Mouse (Mus musculus) hindbrain, embryonic 13.5 days (tissue): ENCODE data around the gene Rps19bp1. TPM values are rescaled to one million over a fixed set of nuclear protein-coding genes. Genes with fewer than 3 reads are reported as not detected.

Experiments used
- ATAC-seq: fragments of 200-750 bp; cut with Nextera tagmentation; 2 replicates; pipeline ENCODE4 v1.8.0; 2017; ENCODE audit warnings: moderate TSS enrichment; ENCODE audit not compliant: low FRiP score
- H3K27ac ChIP-seq: fragments of 300-500 bp; sonication (generic); 2 replicates; pipeline ENCODE4 v1.5.1; 2015; ENCODE audit warnings: inconsistent platforms, mild to moderate bottlenecking, moderate library complexity
- H3K27me3 ChIP-seq: fragments of 300-500 bp; sonication (generic); 2 replicates; pipeline ENCODE4 v1.6.1; 2015; ENCODE audit warnings: mild to moderate bottlenecking, inconsistent platforms
- H3K36me3 ChIP-seq: fragments of 300-500 bp; sonication (generic); 2 replicates; pipeline ENCODE4 v1.6.1; 2015; ENCODE audit warnings: mild to moderate bottlenecking, inconsistent platforms
- H3K4me1 ChIP-seq: fragments of 300-500 bp; sonication (generic); replicated peaks from 2 replicates; pipeline ENCODE4 v1.6.1; 2015; ENCODE audit warnings: inconsistent platforms
- H3K4me2 ChIP-seq: fragments of 300-500 bp; sonication (generic); 2 replicates; pipeline ENCODE4 v1.6.1; 2015; ENCODE audit warnings: inconsistent platforms, mild to moderate bottlenecking, moderate library complexity
- H3K4me3 ChIP-seq: fragments of 300-500 bp; sonication (generic); 2 replicates; pipeline ENCODE4 v1.5.1; 2015; ENCODE audit warnings: mild to moderate bottlenecking, inconsistent platforms
- H3K9ac ChIP-seq: fragments of 300-500 bp; sonication (generic); 2 replicates; pipeline ENCODE4 v1.6.1; 2015; ENCODE audit warnings: mild to moderate bottlenecking, inconsistent platforms
- H3K9me3 ChIP-seq: fragments of 300-500 bp; sonication (generic); 2 replicates; pipeline ENCODE4 v1.6.1; 2016; ENCODE audit warnings: inconsistent platforms
- WGBS: fragments of 180-500 bp; shearing (Covaris S2); methylation state at CpG from one replicate; pipeline ENCODE4 v1.1.7; 2015; 5-methylcytosine and 5-hydroxymethylcytosine counted together
- polyA plus RNA-seq: library from polyadenylated mRNA; unstranded; fragments of >200 nt; fragmentation: Nextera tagmentation; extraction: Ambion mirVana; gene quantifications from 2 replicates; pipeline ENCODE4 v1.2.1, GENCODE M21; 2015

Rps19bp1 gene
- polyA plus RNA-seq, 1 experiment from 2014 or later = 75.9 TPM

DNA sequence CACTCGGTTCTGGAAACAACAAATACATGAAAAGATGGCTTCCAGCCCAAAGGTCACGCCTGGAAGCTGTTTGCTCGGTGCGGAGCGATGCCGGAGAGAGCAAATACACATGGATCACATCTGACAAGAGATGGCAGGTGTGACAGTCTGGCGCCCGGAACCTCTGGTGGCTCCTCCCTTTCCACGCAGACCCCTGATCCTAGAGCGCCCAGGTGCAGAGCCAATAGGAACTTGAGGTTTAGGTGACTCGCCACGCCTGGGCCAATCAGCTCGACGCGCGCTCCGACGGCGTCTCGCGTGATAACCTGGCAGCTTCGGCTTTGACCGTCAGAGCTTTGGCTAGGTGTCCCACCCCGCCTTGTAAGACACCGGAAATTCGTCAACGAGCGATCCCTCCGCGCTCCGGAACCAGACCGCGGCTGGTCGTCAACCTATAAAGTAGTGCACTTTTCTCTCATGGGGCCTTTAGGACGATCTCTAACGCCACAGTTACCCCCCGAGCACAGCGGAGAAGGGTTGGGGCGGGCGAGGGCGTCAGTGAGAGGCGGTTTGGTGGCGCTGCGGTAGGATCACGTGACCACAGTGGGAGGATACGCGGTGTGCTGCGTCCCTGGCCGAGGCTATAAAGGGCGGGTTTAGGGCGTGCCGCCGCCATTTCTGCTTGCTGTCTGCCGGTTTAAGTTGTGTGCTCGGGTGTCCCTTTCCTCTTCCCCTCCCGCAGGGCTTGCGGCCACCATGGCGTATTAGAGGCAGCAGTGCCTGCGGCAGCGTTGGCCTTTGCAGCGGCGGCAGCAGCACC lies 9.1 kb downstream of the Rps19bp1 start, which contains the start of gene Atf4:
TSS of gene Atf4 (plus strand) at position 338 of the 799 bp plus-strand sequence.
- WGBS = under 1% methylated on average over 62 of the region's 62 CpGs
- peaks cover 61% of the 10 kb centered on the region for H3K36me3 ChIP-seq
- peak; percentile 96 for ATAC-seq

DNA sequence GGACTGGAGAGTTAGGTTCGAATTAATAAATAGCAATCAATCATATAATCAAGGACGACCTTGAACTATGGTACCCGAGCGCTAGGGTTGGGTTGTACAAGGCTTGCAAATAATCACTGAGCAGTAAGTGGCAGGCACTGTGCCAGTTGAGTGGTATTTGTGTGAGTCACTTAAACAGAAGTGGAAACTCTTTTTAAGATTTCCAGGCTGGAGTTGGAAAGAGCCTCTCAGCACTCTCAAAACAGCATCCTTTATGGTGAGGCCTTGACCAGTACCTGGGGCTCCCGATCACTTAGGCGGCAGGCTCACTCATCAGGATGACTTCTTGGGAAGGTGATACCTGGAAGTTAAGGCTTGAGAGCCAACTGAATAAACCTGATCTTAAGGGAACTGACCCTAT lies 9.9 kb downstream of the Rps19bp1 start:
- Histone ChIP-seq H3K9ac (peak overlapping the region; percentile 87), H3K36me3 (peaks cover 61% of the 10 kb centered on the region), H3K4me3 (peak overlapping the region; percentile 100), H3K27ac (peak overlapping the region; percentile 100), H3K9me3 (no peaks in the 10 kb centered on the region), H3K4me2 (peak overlapping the region; percentile 99), H3K4me1 (peaks cover 39% of the 10 kb centered on the region), H3K27me3 (no peaks in the 10 kb centered on the region)
- ATAC-seq = no peak
- 52% methylated on average over 6 of the region's 6 CpGs for WGBS

More for the DNA sequence above, 9.1 kb downstream of the Rps19bp1 start, which contains the start of gene Atf4:
- H3K9ac ChIP-seq = peak within 1 kb of the TSS; percentile 100
- H3K4me2 ChIP-seq = peak within 1 kb of the TSS; percentile 99
- no peaks in the 10 kb centered on the region for H3K9me3 ChIP-seq
- H3K4me1 ChIP-seq = peaks cover 44% of the 10 kb centered on the region
- H3K4me3 ChIP-seq = peak within 1 kb of the TSS; percentile 100
- H3K27ac ChIP-seq = peak within 1 kb of the TSS; percentile 100
- H3K27me3 ChIP-seq = no peaks in the 10 kb centered on the region

DNA sequence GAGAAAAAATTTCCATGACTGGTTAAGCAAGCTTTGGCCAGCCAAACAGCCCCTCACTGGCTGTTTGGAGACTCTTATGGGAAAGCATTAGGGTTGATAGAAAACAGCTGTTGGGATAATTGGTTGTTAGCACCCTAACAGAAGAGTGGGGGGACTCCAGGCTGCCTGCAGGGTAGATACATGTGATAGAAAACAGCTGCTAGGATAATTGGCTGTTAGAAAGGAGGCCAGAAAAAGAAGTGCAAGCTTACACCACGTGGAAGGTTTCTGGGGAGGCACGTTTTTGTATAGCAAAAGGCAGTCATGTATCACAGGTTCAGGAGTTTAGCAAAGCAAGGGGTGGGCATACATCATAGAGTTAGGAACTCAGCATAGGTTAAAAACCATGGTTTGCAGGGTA lies 10.6 kb downstream of the Rps19bp1 start:
- no peak for ATAC-seq
- peak overlapping the region; percentile 87; the same call in 1 of the 2 replicates for H3K9ac ChIP-seq
- no peaks in the 10 kb centered on the region for H3K27me3 ChIP-seq
- H3K4me3 ChIP-seq = no peak overlapping the region
- 51% methylated on average over 2 of the region's 2 CpGs for WGBS
- no peaks in the 10 kb centered on the region for H3K9me3 ChIP-seq
- peaks cover 36% of the 10 kb centered on the region for H3K4me1 ChIP-seq
- peaks cover 62% of the 10 kb centered on the region for H3K36me3 ChIP-seq
- peak overlapping the region; percentile 100 for H3K27ac ChIP-seq
- 0 out of 2 replicates have a peak overlapping the region, but pooled peaks have one; percentile 99 for H3K4me2 ChIP-seq

DNA sequence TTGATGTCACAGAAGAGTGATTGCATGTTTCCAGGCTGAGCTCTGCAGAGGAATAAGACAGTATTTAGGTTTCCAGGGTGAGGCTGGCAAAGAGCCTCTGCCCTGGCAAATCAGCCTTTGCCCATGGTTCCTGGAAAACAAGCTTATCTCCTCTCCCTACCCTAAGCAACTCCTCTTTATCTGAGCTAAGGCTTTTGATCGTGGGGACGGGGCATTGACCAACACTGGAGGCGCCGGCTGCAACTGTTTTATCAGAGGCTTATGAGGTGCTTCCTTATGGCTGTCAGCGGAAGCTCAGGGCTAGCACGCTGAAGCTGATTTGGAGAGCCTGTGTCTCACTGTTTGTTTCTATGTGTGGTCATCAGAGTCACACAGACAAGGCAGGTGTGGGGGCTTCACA lies 13.5 kb downstream of the Rps19bp1 start:
- Histone ChIP-seq H3K4me3 (no peak overlapping the region), H3K36me3 (peaks cover 66% of the 10 kb centered on the region), H3K4me1 (peaks cover 13% of the 10 kb centered on the region), H3K4me2 (no peak overlapping the region), H3K9me3 (no peaks in the 10 kb centered on the region), H3K9ac (no peak overlapping the region), H3K27ac (no peak overlapping the region), H3K27me3 (no peaks in the 10 kb centered on the region)
- WGBS = 94% methylated on average over 6 of the region's 6 CpGs
- no peak for ATAC-seq

GRCm38 (mm10) chr15:80249672-80250071 lies 14.4 kb downstream of the Rps19bp1 start:
- Histone ChIP-seq H3K36me3 (peaks cover 72% of the 10 kb centered on the region), H3K9ac (no peak overlapping the region), H3K27ac (no peak overlapping the region), H3K9me3 (no peaks in the 10 kb centered on the region), H3K27me3 (no peaks in the 10 kb centered on the region), H3K4me1 (peaks cover 13% of the 10 kb centered on the region), H3K4me2 (no peak overlapping the region), H3K4me3 (no peak overlapping the region)
- 97% methylated on average over 10 of the region's 10 CpGs for WGBS
- ATAC-seq = no peak

- Histone ChIP-seq H3K36me3 (peaks cover 80% of the 10 kb centered on the region), H3K9ac (no peak overlapping the region)
- 95% methylated on average over 1 of the region's 1 CpGs for WGBS
Observed at GRCm38 (mm10) chr15:80248596-80248995, 15.5 kb downstream of the Rps19bp1 start.

GRCm38 (mm10) chr15:80248135-80248534 lies 16.0 kb downstream of the Rps19bp1 start:
- H3K4me2 ChIP-seq = no peak overlapping the region
- no peak overlapping the region for H3K27ac ChIP-seq
- no peak for ATAC-seq
- H3K9ac ChIP-seq = no peak overlapping the region
- no peaks in the 10 kb centered on the region for H3K9me3 ChIP-seq
- H3K4me1 ChIP-seq = no peaks in the 10 kb centered on the region
- 97% methylated on average over 12 of the region's 12 CpGs for WGBS
- no peak overlapping the region for H3K4me3 ChIP-seq
- no peaks in the 10 kb centered on the region for H3K27me3 ChIP-seq
- H3K36me3 ChIP-seq = peaks cover 84% of the 10 kb centered on the region

More at GRCm38 (mm10) chr15:80248596-80248995, 15.5 kb downstream of the Rps19bp1 start:
- H3K27me3 ChIP-seq = no peaks in the 10 kb centered on the region
- H3K4me1 ChIP-seq = peaks cover 3% of the 10 kb centered on the region; the same call in 1 of the 2 replicates
- H3K27ac ChIP-seq = no peak overlapping the region
- ATAC-seq = no peak
- H3K4me3 ChIP-seq = no peak overlapping the region
- H3K9me3 ChIP-seq = no peaks in the 10 kb centered on the region
- no peak overlapping the region for H3K4me2 ChIP-seq

DNA sequence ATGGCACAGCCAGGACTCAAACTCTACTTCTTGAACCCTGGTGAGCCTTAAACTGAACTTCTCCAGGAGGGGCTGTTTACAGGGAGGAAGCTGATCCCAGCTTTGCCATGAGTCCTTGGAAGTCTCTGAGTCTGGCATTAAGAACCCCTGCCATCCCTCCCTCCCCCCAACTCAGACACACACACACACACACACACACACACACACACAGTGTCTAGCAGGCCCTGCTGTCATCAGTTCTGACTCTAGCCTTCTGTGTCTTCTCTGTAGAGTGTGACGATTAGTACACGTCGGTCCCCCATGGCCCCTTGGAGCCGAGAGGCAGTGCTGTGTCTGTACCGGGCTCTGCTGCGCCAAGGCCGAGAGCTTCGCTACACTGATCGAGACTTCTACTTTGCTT lies 28.6 kb downstream of the Rps19bp1 start, which contains the start of gene AC140267.1:
TSS of gene AC140267.1 (plus strand) at position 301 of the 400 bp plus-strand sequence.
- no peak for ATAC-seq
- H3K9me3 ChIP-seq = no peaks in the 10 kb centered on the region
- peak within 1 kb of the TSS; percentile 91 for H3K4me2 ChIP-seq
- H3K4me1 ChIP-seq = peaks cover 20% of the 10 kb centered on the region
- 96% methylated on average over 9 of the region's 9 CpGs for WGBS
- H3K4me3 ChIP-seq = peak within 1 kb of the TSS; percentile 89
- H3K36me3 ChIP-seq = peaks cover 40% of the 10 kb centered on the region
- no peak within 1 kb of the TSS for H3K27ac ChIP-seq
- H3K9ac ChIP-seq = peak within 1 kb of the TSS; percentile 92
- no peaks in the 10 kb centered on the region for H3K27me3 ChIP-seq

DNA sequence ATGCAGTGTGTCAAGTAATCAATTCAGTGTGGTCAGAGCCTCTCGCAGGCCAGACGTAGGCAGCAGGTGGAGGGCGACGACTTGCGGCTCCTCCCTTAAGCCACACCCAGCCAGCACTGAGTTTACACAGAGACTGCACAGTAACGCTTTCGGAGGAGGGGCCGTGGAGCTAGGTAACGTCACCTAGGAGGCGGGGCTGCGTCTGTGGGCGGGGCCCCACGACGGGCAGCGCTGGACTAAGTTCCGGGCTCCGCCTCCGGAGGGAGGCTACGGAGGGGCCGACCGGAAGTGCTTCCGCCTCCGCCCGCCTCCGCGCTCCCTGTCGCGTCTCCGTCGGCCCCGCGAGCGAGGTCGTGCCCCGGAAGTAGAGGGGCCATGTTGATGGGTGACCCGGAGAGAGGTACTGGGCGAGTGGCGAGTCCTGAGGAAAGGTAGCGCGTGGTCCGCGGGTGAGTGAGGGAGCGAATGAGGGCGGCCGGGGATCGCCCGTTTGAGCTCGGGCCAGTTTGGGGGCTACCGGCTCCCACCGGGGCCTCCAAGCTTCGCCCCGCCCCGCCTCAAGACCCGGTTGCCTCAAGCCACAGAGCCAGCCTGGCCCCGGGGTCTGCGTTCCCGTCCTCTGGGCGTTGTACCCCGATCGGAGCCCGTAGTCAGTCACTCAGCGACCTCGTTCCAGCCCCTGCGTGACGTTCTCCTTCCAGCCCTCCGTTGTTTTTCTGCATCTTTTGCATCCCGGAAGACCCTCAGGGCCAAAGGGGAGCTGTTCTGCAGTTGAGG lies 30.2 kb downstream of the Rps19bp1 start, which contains the start of gene Mief1:
TSS of gene Mief1 (plus strand) at position 286 of the 777 bp plus-strand sequence.
- no peaks in the 10 kb centered on the region for H3K27me3 ChIP-seq
- H3K4me1 ChIP-seq = peaks cover 20% of the 10 kb centered on the region
- peak within 1 kb of the TSS; percentile 87 for H3K27ac ChIP-seq
- under 1% methylated on average over 64 of the region's 67 CpGs for WGBS
- peak within 1 kb of the TSS; percentile 89 for H3K4me3 ChIP-seq
- H3K9ac ChIP-seq = peak within 1 kb of the TSS; percentile 92
- no peaks in the 10 kb centered on the region for H3K9me3 ChIP-seq
- H3K4me2 ChIP-seq = peak within 1 kb of the TSS; percentile 91
- peak; percentile 96 for ATAC-seq
- peaks cover 31% of the 10 kb centered on the region for H3K36me3 ChIP-seq

DNA sequence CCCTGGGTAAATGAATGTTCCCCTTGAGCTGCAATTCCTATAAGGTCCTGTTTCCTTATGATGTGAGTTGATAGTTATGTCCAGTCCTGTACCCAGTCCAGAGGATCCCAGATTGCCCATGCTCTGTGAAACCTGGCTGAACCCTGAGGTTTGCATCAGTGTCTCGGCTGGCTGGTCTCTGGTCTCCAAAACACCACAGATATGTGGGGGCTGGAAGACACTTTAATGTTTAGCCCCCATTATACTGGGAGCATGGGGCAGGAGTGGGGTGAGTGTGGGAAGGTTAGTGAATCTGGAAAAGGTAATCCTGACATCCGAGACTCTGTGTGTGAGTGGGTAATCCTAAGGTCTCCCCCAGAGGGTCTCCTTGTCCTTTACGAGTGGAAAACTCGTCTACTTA lies 31.1 kb downstream of the Rps19bp1 start:
- no peaks in the 10 kb centered on the region for H3K27me3 ChIP-seq
- no peak overlapping the region for H3K4me3 ChIP-seq
- peak overlapping the region; percentile 87 for H3K27ac ChIP-seq
- H3K9ac ChIP-seq = no peak overlapping the region
- no peaks in the 10 kb centered on the region for H3K9me3 ChIP-seq
- peaks cover 22% of the 10 kb centered on the region for H3K36me3 ChIP-seq
- H3K4me2 ChIP-seq = peak overlapping the region; percentile 91
- WGBS = 65% methylated on average over 4 of the region's 4 CpGs
- 0 out of 2 replicates have a peak, but pooled peaks have one; percentile 26 for ATAC-seq
- peaks cover 22% of the 10 kb centered on the region for H3K4me1 ChIP-seq

- no peak overlapping the region for H3K27ac ChIP-seq
- H3K4me2 ChIP-seq = no peak overlapping the region
- H3K36me3 ChIP-seq = peaks cover 17% of the 10 kb centered on the region
- 34% methylated on average over 2 of the region's 2 CpGs for WGBS
- no peak for ATAC-seq
- no peak overlapping the region for H3K9ac ChIP-seq
- H3K27me3 ChIP-seq = no peaks in the 10 kb centered on the region
- peaks cover 24% of the 10 kb centered on the region for H3K4me1 ChIP-seq
- H3K4me3 ChIP-seq = no peak overlapping the region
- no peaks in the 10 kb centered on the region for H3K9me3 ChIP-seq
Observed at GRCm38 (mm10) chr15:80232331-80232730, 31.8 kb downstream of the Rps19bp1 start.
